Mouse (Mus musculus): Measurements from ENCODE around the gene Med17.

GRCm38 (mm10) chr9:15232445-15232844 lies 47.3 kb downstream of the Med17 start:
- TF ChIP-seq CTCF (IDR thresholded peaks at IDR 0.05; ENCODE audit: extremely low read depth, insufficient read depth, low read length) (no peak), POLR2A (IDR thresholded peaks at IDR 0.05; ENCODE audit: extremely low read depth, insufficient read depth, low read length) (no peak)
